Mouse (Mus musculus): Measurements from ENCODE around the gene Klrg2. TPM values are rescaled to one million over a fixed set of nuclear protein-coding genes. Genes with fewer than 3 reads are reported as not detected.

Gene Klrg2
- total and polyA plus RNA-seq, 3 experiments, result 1.0 to 6.2 TPM; not detected in 1

- Histone ChIP-seq H3K79me2 (ENCODE audit: control insufficient read depth, insufficient read depth, low read length, poor library complexity) (no peaks in the 10 kb centered on the region), H3K27me3 (ENCODE audit: control insufficient read depth in 1 of 2, insufficient read depth in 2 of 2, low read length in 2 of 2) (no peaks in the 10 kb centered on the region), H3K27ac (ENCODE audit: control insufficient read depth, low read depth, low read length) (no peak overlapping the region), H3K36me3 (ENCODE audit: control insufficient read depth in 1 of 2, insufficient read depth in 2 of 2, low read length in 2 of 2) (peaks cover 0 to 4% of the 10 kb centered on the region in 2 experiments; a peak in 1 of 4 replicates), H3K4me1 (ENCODE audit: control insufficient read depth in 1 of 2, insufficient read depth in 2 of 2, low read length in 2 of 2) (0 out of 4 replicates have a peak, but pooled peaks cover 0 to 8% of the 10 kb centered on the region in 2 experiments), H3K4me3 (ENCODE audit: control insufficient read depth in 1 of 2, insufficient read depth in 1 of 2, low read depth in 2 of 2, low read length in 2 of 2) (no peak overlapping the region), H3K9ac (ENCODE audit: control insufficient read depth, low read depth, low read length, poor library complexity, severe bottlenecking) (no peak overlapping the region), H3K9me3 (replicated peaks; ENCODE audit: insufficient read depth, low read length) (no peaks in the 10 kb centered on the region)
- TF ChIP-seq ZNF384 (IDR thresholded peaks at IDR 0.05; ENCODE audit: low read depth, low read length), result no peak
- no peak for TF ChIP-seq POLR2AphosphoS2 (IDR thresholded peaks at IDR 0.05; ENCODE audit: low read length)
- TF ChIP-seq ZC3H11A (IDR thresholded peaks at IDR 0.05; ENCODE audit: low read depth, low read length), result peak; percentile 71
- TF ChIP-seq HCFC1 (IDR thresholded peaks at IDR 0.05; ENCODE audit: low read depth, low read length), result no peak
- TF ChIP-seq SIN3A (IDR thresholded peaks at IDR 0.05; ENCODE audit: low read length), result no peak
- TF ChIP-seq GATA1 (IDR thresholded peaks at IDR 0.05; ENCODE audit: low read depth, low read length), result no peak
- TF ChIP-seq NRF1 (IDR thresholded peaks at IDR 0.05; ENCODE audit: insufficient read depth, low read depth, low read length, poor library complexity, severe bottlenecking), result no peak
- no peak for TF ChIP-seq NELFE (IDR thresholded peaks at IDR 0.05; ENCODE audit: low read depth, low read length)
- TF ChIP-seq TCF12 (IDR thresholded peaks at IDR 0.05; ENCODE audit: low read depth, low read length), result no peak
- no peak for TF ChIP-seq JUND (IDR thresholded peaks at IDR 0.05; ENCODE audit: low read depth, low read length)
- TF ChIP-seq CHD1 (IDR thresholded peaks at IDR 0.05; ENCODE audit: low read depth, low read length), result no peak
- TF ChIP-seq SMC3 (IDR thresholded peaks at IDR 0.05; ENCODE audit: low read depth, low read length), result peak; percentile 77
- peak; percentile 63 to 80 (median 76) for TF ChIP-seq CTCF (IDR thresholded peaks at IDR 0.05 in 2 of 3, conservative IDR thresholded peaks at IDR 0.05 in 1 of 3; ENCODE audit: control insufficient read depth in 1 of 3, insufficient read depth in 1 of 3, low read depth in 2 of 3, low read length in 3 of 3, poor library complexity in 1 of 3, severe bottlenecking in 1 of 3)
- no peak for TF ChIP-seq CHD2 (IDR thresholded peaks at IDR 0.05; ENCODE audit: low read length)
- no peak for TF ChIP-seq TBP (IDR thresholded peaks at IDR 0.05; ENCODE audit: low read depth, low read length)
- TF ChIP-seq GABPA (IDR thresholded peaks at IDR 0.05; ENCODE audit: low read depth, low read length), result no peak
- peak; percentile 74 for TF ChIP-seq RAD21 (IDR thresholded peaks at IDR 0.05; ENCODE audit: low read depth, low read length)
- no peak for TF ChIP-seq MAFK (IDR thresholded peaks at IDR 0.05; ENCODE audit: borderline replicate concordance, low read depth, low read length)
- TF ChIP-seq TAL1 (IDR thresholded peaks at IDR 0.05; ENCODE audit: low read length), result no peak
- DNase-seq (ENCODE audit: low read depth, low spot score), result peak; percentile 81
Observed at GRCm38 (mm10) chr6:38649545-38649944, 12.5 kb upstream of the Klrg2 start.

- DNase-seq (ENCODE audit: low read depth, low spot score), result no peak
- Histone ChIP-seq H3K9ac (ENCODE audit: control insufficient read depth, low read depth, low read length, poor library complexity, severe bottlenecking) (no peak overlapping the region), H3K4me1 (ENCODE audit: control insufficient read depth in 1 of 2, insufficient read depth in 2 of 2, low read length in 2 of 2) (peaks cover 9 to 23% of the 10 kb centered on the region in 2 experiments), H3K27me3 (ENCODE audit: control insufficient read depth in 1 of 2, insufficient read depth in 2 of 2, low read length in 2 of 2) (no peaks in the 10 kb centered on the region; a peak in 1 of 4 replicates), H3K4me3 (ENCODE audit: control insufficient read depth in 1 of 2, insufficient read depth in 1 of 2, low read depth in 2 of 2, low read length in 2 of 2) (no peak overlapping the region), H3K79me2 (ENCODE audit: control insufficient read depth, insufficient read depth, low read length, poor library complexity) (no peaks in the 10 kb centered on the region), H3K9me3 (replicated peaks; ENCODE audit: insufficient read depth, low read length) (no peaks in the 10 kb centered on the region), H3K27ac (ENCODE audit: control insufficient read depth, low read depth, low read length) (no peak overlapping the region), H3K36me3 (ENCODE audit: control insufficient read depth in 1 of 2, insufficient read depth in 2 of 2, low read length in 2 of 2) (peaks cover 0 to 9% of the 10 kb centered on the region in 2 experiments; a peak in 2 of 4 replicates)
- TF ChIP-seq POLR2AphosphoS2 (IDR thresholded peaks at IDR 0.05; ENCODE audit: low read length), result no peak
- TF ChIP-seq ETS1 (IDR thresholded peaks at IDR 0.05; ENCODE audit: low read depth, low read length), result no peak
- TF ChIP-seq ELF1 (IDR thresholded peaks at IDR 0.05; ENCODE audit: low read depth, low read length), result no peak
- TF ChIP-seq UBTF (IDR thresholded peaks at IDR 0.05; ENCODE audit: borderline replicate concordance, insufficient read depth, low read depth, low read length), result no peak
Observed at GRCm38 (mm10) chr6:38643039-38643438, 6.0 kb upstream of the Klrg2 start.
